Mouse (Mus musculus): ENCODE results near the gene S100a6.

DNA sequence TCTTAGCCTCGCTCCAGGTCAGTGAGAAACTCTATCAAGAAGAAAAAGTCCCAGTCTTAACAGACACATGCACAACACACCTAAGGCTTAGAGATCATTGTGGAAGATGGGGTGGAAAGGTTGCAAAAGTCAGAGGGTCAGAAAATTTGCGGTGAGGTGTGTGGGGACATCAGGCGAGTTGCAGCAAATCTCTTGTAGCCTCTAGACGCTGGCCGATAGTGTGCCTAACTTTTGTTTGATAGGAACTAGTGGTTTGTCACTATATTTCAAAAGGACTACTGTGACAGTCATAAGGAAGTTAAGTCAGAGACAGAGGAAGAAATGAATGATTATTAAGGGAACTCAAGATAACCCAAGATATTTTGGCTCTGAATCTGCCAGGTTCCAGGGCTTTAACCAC lies 14.7 kb downstream of the S100a6 start:
- TF ChIP-seq GATA1 (IDR thresholded peaks at IDR 0.05; ENCODE audit: borderline replicate concordance, low read length) = no peak
- TF ChIP-seq FLI1 (IDR thresholded peaks at IDR 0.05; ENCODE audit: low read length) = no peak

Data from megakaryocyte, embryonic 14.5 days (primary cell).